Mouse (Mus musculus): Measurements from ENCODE around the gene Cmbl.
A peak's percentile ranks its signal among the peaks of the same experiment; 100 is the strongest.

Cmbl gene

DNA sequence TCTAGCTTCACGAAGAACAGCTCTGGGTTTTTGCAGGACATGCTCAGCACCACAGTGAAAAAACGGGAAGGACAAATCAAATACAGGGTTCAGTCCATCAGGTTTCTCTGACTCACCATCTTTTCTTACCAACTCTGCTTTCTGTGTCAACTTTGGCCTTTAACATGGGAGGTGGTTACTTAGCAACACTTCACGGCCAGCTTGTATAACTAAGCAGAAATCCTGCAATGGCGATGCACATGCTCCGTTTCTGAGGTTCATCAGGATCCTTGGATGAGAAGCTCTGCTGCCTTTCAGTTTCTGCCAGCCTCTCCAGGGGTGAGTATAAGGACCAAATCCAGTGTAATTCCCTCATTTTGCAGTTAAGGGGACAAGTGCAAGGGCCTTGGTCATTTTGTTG is at the start of gene Cmbl:
Gene Cmbl, plus strand, starts transcription at position 206 of the 400 bp plus-strand sequence.
- DNase-seq = no peak

DNA sequence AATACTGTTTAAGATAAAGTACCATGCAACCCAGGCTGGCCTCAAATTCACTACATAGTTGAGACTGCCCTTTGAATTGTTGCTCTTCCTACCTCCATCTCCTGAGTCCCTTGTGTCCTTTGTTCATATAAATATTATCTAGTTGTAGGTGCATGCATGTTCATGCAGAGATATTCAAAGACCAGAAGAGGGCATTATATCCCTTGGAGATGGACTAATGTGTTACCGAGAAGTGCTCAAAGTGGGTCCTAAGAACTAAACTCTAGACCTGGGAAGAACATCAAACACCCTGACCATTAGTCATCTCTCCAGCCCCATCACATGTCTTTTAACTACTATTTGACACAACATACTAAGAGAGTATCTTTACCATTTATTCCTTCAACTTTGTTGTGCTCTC is 48.0 kb upstream of the Cmbl start:
- DNase-seq = no peak

DNA sequence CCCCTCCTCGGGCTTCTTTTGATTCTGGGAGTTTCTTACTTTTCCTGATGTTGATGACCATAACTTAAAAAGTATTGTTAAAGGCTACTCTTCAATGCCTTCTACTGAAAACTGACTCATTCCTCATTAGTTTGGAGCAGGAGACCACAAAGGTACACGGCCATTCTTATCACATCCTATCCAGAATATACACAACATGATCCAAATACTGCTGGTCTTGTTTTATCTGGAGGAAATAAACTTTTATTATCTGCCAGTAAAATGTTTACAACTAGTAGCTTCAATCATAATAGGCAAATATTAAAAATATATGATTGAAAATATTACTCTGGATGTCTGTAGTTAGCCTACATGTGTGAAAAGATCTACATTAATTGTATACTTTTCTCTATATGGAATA is 46.8 kb upstream of the Cmbl start:
- no peak for DNase-seq

DNA sequence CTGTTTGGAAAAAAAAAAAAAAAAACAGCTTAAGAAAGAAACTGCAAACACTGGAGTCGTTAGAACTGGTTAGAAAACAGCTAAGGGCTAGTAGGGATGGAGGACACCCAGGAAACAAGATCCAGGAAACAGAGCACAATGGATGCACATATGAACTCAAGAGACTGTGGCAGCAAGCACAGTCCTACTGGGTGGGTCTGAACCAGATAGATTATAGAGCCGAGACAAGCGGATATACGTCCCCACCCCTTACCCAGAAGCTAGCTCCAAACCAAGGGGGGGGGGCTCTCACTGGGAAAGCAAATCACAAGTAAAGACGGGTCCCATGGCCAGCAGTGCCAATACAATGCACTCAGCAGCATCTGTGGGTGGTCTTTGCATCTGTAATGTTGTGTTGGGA is 46.2 kb upstream of the Cmbl start:
- no peak for DNase-seq

DNA sequence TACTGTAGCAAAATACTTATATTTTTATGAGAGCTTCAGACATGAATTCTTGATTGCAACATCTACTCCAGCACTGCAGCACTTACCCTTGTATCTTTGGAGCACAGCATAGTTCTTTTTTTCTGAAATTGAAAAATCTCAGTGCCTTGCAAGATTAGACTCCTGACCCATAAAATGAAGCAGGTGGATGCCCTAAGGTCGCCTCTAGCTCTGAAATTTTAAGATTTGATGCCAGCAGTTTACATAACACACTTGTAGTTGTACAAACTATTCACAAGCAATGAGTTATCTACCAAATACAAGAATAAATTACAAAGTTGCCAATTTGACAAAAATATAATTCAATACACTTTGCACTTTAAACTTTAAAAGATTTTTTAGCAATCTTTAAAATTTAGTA is 38.7 kb upstream of the Cmbl start:
- no peak for DNase-seq

DNA sequence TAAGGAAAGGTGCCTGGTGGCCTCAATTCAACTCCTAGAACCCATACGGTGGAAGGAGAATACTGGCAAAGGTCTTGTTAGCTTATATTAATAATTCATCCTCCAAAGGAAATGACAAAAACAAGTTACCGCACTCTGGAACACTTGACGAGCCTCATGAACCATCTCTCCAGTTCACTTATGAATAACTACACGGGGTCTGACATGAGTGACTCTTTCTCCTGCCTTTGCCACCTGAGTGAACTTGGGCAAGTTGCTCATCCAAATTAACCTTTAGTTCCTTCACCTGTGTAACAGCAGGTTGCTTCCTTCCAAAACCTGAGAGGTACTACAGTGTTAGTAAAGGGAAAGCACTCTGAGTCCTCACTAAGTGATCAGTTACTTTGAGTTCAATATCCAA is 36.7 kb upstream of the Cmbl start:
- DNase-seq = no peak

DNA sequence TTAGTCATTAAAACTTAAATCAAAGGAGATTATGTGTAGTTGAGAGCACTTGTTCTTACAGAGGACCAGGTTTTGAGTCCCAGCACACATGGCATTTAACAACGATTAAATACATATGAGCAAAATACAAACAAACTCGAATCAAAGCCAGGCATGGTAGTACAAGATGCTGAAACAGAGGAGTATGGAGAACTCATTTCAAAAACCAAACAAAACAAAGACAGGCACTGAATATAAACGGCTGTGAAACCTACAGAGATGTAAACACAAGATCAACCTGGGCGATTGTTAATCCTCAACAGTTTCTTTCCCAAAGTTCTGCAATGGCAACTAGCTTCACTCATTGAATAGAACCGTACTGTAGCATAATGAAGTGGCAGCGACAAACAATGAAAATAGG is 36.1 kb upstream of the Cmbl start:
- peak; percentile 48 for DNase-seq

DNA sequence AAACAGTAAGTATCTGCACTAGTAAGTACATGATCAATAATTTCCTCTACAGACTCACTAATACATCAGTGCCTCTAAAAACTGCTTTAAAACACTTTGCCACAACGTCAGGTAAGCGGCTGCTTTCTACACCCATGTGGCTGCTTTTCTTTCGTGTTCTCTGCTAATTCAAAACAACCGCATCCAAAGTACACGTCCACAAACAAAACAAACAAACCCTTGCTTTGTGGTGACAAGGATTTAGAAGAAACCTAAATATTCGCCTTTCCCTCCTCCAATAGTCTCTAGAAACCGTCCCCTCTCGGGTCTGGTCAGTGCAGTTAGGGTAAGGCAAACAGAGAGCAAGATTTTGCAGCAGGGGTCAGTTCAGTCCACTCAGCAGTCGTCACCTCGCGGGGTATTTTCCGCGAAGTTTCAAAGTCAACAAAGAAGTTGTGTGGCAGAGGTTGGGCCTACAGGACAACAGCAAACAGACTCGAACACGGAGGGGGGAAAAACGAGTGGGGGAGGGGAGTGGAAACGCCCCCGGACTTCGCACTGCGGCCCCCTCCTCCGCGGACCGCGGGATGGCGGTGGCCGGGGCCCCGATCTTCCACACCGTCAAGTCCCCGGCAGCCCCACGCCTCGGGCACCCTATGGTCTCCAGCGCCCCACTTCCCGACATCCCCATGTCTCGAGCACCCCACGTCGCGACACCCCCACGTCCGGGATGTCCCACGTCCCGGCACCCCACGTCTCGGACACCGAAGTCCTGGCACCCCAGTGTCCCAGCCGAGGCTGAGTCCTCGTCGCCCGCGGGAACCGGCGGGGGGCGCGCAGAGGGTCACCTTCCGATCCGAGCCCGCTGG is 35.2 kb upstream of the Cmbl start:
- peak; percentile 61 for DNase-seq

DNA sequence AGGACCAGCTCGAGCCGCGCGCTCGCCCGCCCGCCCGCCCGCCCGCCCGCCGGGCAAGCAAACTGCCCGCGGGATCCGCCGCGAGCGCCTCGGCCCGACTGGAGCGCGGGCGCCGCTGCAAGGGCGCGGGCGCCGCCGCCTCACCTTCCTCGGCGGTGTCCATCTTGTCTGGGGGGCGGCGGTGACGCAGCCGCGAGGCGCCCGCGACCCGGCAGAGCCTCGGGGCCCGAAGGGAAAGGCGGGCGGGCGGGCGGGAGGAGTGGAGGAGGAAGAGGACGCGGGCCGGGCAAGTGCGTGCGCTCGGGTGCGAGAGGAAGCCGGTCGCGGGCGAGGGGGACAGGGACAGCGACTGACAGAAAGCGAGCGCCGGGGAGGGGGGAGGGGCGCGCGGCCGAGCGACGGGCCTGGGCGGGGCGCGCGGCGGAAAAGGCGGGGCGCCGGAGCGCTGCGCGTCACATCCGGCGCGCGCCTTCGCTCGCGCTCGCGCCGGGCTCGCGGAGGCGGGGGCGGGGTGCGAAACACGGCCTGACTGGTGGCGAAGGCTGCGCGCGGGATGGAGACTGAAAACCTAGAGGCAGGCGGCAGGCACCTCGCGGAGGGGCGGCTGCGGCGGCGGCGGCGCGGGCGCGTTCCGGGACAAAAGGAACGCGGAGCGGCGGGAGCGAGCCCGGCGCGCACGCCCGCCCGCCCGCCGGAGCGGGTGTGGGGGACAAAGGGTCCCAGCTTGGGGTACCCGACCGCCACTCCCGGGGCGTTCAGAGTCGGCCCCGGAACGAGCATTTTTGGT is 34.3 kb upstream of the Cmbl start, which contains the start of gene March6:
Gene March6, minus strand, starts transcription at position 395 of the 787 bp plus-strand sequence.
- DNase-seq = peak; percentile 95

DNA sequence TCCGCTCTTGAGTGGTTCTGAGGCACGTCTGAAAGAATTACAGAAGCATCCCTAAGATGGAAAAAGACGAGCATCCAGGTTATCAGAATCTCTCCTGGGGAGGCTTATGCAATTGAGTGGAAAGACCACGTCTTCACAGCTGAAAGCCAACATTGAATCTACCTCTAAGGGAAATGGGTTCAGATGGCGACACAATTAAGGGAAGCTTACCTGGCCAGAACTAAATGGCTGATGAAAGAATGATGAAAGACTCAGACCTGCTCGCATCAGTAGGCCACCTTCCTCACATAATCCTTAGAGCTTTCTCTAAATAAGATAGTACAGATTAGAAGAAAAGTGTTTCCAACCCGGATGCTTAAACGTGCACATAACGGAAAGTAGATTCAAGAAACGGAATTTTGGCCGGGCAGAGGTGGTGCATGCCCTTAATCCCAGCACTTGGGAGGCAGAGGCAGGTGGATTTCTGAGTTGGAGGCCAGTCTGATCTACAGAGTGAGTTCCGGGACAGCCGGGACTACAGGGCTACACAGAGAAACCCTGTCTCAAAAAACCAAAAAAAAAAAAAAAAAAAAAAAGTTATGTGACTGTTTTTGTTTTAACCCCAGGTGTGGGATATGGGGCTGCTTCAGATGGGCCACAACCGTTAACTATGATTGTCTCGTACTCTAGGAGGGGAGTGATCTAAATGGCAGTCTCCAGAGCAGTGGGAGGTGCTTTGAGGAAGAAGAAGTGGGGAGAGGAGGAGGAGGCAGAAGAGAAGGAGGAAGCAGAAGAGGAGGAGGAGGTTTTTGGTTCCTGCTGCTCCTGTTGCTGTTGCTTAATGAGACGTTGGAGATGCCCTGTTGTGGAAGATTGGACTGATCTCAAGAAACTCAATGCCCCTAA is 33.5 kb upstream of the Cmbl start:
- DNase-seq = no peak

DNA sequence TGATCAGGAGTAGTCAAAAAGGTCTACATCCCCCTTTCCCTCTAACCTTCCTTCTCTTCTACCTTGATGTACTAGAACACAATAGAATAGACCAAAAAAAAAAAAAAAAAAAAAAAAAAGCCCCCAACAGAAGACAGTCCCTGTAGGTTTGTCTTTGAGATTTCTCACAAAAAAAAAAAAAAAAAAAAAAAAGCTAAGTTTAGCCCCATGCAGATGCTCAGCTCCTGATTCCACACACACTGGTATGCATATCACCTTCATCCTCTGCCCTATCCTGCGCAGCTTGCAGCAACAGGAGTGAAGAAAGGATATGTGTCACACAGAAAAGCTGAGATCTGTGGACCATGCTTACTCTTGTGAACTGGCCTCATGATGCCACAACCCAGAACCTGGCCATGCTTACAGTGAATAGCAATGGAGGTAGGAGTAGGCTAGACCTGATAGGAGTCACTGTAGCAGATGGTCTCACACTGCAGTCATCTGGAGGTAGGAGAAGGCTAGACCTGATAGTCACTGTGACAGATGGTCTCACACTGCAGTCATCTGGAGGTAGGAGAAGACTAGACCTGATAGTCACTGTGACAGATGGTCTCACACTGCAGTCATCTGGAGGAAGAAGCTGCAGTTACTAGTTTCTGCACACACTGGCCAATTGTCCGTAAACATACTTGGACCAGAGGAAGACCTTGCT is 32.7 kb upstream of the Cmbl start:
- peak; percentile 18 for DNase-seq

DNA sequence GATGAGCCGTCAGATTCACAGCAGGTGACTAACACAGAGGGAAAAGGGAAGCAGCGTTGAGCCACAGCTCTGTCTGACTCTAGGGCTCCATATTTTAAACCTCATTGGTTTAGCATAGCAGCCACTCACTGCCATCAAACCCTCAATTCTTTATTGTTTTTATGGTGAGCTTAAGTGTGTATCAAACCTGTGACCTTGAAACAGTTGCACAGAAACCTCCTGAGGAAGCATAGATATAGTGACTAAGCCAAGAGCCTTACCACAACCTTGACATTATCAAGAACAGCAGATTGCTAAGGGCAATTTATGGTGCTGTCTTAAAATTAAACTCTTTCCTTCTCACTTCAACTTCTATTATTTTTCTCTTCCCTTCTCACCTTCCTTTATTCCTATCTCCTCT is 31.7 kb upstream of the Cmbl start:
- no peak for DNase-seq

DNA sequence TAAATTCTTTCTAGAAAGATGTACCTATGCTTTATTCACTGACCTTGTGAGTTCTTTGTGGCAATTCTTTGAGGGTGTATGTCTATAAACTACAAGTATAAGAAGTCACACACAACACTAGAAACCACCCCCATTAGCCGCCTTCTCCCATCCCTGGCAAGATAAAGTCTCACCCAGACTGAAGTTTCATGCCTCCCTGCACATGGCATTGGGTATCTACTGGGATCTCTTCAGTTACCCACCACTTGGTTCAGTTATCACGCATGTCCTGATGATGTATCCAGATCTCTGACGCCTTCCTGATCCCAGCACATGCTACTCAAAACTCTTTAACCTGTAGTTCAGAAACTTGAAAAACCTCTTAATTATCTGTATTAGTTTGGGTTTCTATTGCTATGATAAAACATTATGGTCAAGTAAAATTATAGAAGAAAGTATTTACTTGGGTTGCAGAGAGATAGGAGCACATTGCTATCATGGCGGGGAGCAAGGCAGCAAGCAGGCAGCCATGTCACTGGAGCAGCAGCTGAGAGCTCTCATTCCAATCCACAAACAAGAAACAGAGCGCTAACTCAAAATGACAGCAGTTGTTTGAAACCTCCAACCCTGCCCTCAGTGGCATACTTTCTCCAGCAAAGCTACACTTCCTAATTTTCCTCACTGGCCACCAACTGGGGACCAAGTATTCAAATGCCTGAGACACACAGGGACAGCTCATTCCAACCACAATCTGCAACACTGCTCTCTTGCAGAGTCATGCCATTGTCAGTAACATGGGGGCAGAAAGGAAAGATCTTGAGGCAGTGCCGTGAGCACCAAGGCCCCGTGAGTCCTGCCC is 30.5 kb upstream of the Cmbl start:
- DNase-seq = peak; percentile 28

DNA sequence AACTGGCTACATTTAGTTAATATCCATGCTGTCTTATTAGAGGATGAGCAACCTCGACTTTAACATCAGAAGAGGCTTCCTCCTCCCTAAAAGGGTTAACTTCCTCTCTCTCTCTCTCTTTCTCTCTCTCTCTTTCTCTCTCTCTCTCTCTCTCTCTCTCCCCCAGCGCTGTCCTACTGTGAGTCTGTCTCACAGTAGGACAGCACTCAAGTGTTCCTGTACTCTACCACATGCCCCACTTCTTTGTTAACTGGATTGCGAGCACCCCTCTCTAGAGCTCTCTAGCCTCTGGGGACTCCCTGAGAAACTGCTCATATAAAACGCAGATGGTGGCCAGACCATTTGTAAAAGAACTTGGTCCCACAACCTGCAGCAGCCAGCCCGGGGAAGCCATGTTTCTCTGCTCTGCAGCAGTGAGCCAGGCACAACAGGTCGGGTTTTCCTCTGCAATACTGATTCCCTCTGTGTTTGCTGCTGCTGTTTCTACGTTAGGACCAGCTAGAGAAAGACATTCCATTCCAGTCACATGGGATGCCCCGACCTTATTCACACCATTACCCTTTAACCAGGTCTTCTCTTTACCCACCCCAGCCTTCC is 29.8 kb upstream of the Cmbl start:
- DNase-seq = peak; percentile 43

DNA sequence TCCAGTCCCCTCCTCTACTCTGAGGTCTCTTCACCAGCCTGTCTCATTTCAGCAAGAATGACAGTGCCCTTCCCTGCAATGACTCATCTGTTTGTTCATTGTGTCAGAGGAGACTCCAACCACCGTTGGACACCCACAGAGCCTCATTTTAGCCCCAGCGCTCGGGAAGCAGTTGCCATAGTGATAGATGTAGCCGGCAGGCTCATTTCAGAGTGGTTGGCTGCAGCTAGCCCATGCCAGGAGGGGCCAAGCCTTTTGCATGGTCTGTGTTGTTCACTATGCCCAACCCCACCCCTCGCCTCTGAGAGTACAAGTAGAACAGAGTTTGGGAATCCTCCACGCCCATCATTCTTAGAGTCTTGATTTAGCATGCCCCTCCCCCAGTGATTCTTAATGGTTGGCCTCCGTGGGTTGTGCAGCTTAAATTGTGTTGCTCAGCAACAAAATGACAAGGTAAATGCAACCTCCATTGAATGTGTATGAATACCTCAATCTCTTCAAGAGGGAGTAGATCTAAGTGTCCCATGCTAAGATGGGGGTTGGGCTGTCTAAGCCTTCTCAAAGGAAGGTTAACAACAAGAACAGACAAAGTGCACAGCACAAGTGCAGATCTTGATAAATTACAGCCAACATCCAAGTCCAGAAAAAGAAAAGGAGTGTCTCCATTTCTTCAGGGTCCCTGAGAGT is 29.0 kb upstream of the Cmbl start:
- DNase-seq = peak; percentile 96

DNA sequence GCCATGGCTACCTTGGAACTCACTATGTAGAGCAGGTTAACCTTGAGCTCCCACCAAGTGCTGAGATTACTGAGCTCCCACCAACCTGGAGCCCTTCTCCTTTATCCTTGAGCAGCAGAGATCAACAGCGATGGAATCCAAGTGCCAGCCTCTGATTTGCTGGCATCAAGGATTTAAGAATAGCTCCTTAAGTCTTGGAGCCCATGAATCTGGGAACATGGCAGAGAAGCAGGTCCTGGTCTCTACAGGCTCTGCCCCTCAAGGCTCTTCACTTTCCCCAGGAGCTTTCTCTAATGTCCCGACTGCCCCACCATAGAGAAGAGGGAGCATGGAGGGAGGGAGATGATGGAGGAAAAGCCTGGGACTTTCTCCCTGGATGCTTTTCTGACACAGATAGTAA is 27.5 kb upstream of the Cmbl start:
- no peak for DNase-seq

DNA sequence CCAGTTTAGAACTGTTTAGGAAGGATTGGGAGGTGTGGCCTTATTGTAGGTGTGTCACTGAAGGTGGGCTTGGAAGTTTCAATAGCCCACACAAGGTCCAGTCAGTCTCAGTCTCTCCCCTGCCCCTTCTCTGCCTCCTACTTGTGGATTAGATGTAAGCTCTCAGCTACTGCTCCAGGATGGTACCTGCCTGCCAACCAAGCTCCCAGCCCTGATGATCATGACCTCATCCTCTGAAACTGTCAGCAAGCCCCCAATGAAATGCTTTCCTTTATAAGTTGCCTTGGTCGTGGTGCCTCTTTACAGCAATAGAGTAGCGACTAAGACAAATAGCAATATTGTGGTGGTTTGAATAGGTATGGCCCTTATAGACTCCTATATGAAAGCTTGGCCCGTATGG is 26.8 kb upstream of the Cmbl start:
- no peak for DNase-seq

DNA sequence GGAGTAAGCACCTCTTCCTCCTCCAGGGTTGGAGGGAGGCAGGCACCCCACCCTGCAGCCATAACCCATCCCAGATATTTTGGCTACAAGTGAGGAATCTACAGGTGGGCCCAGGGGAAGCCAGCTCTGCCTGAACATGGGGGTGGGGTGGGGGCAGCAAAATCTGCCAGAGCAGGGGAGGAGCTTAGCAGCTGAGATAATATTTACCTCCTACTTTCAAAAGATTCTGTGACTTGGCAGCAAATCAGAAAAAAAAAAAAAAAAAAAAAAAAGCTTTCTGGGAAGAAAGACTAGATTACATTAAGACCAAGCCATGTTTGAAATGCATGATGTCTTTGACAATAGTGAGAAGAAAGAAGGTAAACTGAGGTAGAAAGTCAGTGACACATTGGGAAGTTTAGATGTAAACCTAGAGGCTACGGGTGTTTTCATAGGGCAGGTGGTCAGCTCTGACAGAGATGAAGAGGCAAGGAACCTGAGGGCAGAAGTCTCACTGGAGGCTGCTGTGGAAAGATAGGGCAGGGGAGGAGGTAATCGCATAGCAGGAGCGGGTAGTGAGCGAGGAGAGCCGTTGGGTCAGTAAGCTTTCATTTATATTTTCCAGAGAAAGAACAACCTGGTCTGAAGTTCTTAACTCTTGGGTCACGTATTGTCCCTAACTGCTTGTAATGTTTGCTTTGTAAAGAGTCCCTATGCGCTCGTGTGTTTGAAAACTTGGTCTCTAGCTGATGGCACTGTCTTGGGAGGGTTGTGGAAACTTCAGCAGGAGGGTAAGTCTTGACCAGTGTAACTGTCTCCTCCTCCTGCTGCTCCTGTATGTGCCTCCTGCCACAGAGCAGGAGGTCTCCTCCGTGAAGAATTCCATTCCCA is 25.3 kb upstream of the Cmbl start:
- DNase-seq = no peak

DNA sequence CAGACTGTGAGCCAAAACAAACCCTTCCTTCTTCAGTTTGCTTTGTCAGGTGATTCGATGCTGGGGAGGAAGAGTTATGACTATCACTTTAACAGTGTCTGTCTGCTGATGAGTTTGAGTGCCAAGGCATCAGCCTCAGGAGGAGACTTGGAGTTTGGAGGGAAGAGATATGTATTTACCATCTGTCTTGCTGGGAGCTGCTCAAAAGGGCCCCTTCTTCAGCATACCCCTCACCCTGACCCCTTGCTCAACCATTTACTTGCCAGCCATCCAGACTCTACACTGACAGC is 24.7 kb upstream of the Cmbl start:
- no peak for DNase-seq
